Mouse (Mus musculus) MEL (cell line): Measurements from ENCODE around the gene Dlx3. TPM values are rescaled to one million over a fixed set of nuclear protein-coding genes. Genes with fewer than 3 reads are reported as not detected.

ENCODE experiments used
- DNase-seq: peaks from one replicate; pipeline ENCODE4 v3.0.0; 2011; ENCODE audit warnings: low read depth, low spot score
- H3K27ac ChIP-seq: 2 replicates; pipeline ENCODE4 v1.5.1; 2012; ENCODE audit warnings: low read depth, mild to moderate bottlenecking, control low read depth, low read length, moderate library complexity; ENCODE audit not compliant: control insufficient read depth
- H3K27me3 ChIP-seq, 2 experiments: fragments of 150-350 bp in 1 of 2; sonication (generic) in 1 of 2; 2 replicates each; pipeline ENCODE4 v1.6.1; 2012; ENCODE audit warnings: low read length in 2 of 2, mild to moderate bottlenecking in 2 of 2, improper control_type of control experiment in 1 of 2, moderate library complexity in 1 of 2; ENCODE audit not compliant: insufficient read depth in 2 of 2, control insufficient read depth in 1 of 2
- H3K36me3 ChIP-seq, 2 experiments: 2 replicates each; pipeline ENCODE4 v1.6.1; 2012 to 2014; ENCODE audit warnings: low read length in 2 of 2, improper control_type of control experiment in 1 of 2, inconsistent platforms in 1 of 2, mild to moderate bottlenecking in 1 of 2; ENCODE audit not compliant: insufficient read depth in 2 of 2, control insufficient read depth in 1 of 2
- H3K4me1 ChIP-seq, 2 experiments: fragments of 150-350 bp in 1 of 2; sonication (generic) in 1 of 2; 2 replicates each; pipeline ENCODE4 v1.6.1; 2012; ENCODE audit warnings: low read length in 2 of 2, improper control_type of control experiment in 1 of 2, mild to moderate bottlenecking in 1 of 2; ENCODE audit not compliant: insufficient read depth in 2 of 2, control insufficient read depth in 1 of 2
- H3K4me3 ChIP-seq, 2 experiments: fragments of 150-350 bp in 1 of 2; sonication (generic) in 1 of 2; 2 replicates each; pipeline ENCODE4 v1.5.1; 2012; ENCODE audit warnings: low read depth in 2 of 2, low read length in 2 of 2, mild to moderate bottlenecking in 2 of 2, moderate library complexity in 2 of 2, control low read depth in 1 of 2, improper control_type of control experiment in 1 of 2; ENCODE audit not compliant: control insufficient read depth in 1 of 2, insufficient read depth in 1 of 2
- H3K79me2 ChIP-seq: 2 replicates; pipeline ENCODE4 v1.6.1; 2012; ENCODE audit warnings: mild to moderate bottlenecking, low read length, moderate library complexity; ENCODE audit not compliant: control insufficient read depth, poor library complexity, insufficient read depth
- H3K9ac ChIP-seq: 2 replicates; pipeline ENCODE4 v1.6.1; 2012; ENCODE audit warnings: low read depth, mild to moderate bottlenecking, control low read depth, low read length, moderate library complexity; ENCODE audit not compliant: control insufficient read depth, poor library complexity, severe bottlenecking
- H3K9me3 ChIP-seq: fragments of 150-350 bp; sonication (generic); replicated peaks from 2 replicates; pipeline ENCODE4 v1.6.1; 2012; ENCODE audit warnings: mild to moderate bottlenecking, low read length, improper control_type of control experiment, moderate library complexity; ENCODE audit not compliant: insufficient read depth
- BHLHE40 ChIP-seq: IDR thresholded peaks from 2 replicates; pipeline ENCODE4 v1.6.1; 2012; ENCODE audit warnings: low read depth, mild to moderate bottlenecking, inconsistent platforms, low read length, improper control_type of control experiment, borderline replicate concordance
- CHD1 ChIP-seq: IDR thresholded peaks from 2 replicates; pipeline ENCODE4 v1.6.1; 2012; ENCODE audit warnings: low read depth, mild to moderate bottlenecking, inconsistent platforms, low read length, improper control_type of control experiment
- CHD2 ChIP-seq: IDR thresholded peaks from 2 replicates; pipeline ENCODE4 v1.6.1; 2011; ENCODE audit warnings: low read length, improper control_type of control experiment
- CTCF ChIP-seq, 3 experiments: IDR thresholded peaks in 2 of 3; conservative IDR thresholded peaks in 1 of 3; 2 replicates each; pipeline ENCODE4 v1.5.1; 2011 to 2012; ENCODE audit warnings: low read length in 3 of 3, low read depth in 2 of 3, mild to moderate bottlenecking in 2 of 3, improper control_type of control experiment in 1 of 3, inconsistent platforms in 1 of 3, mixed read lengths in 1 of 3, moderate library complexity in 1 of 3; ENCODE audit not compliant: control insufficient read depth in 1 of 3, insufficient read depth in 1 of 3, poor library complexity in 1 of 3, severe bottlenecking in 1 of 3
- ELF1 ChIP-seq: IDR thresholded peaks from 2 replicates; pipeline ENCODE4 v1.6.1; 2014; ENCODE audit warnings: low read depth, mild to moderate bottlenecking, inconsistent platforms, low read length, improper control_type of control experiment, moderate library complexity
- ETS1 ChIP-seq: IDR thresholded peaks from 2 replicates; pipeline ENCODE4 v1.6.1; 2012; ENCODE audit warnings: low read depth, mild to moderate bottlenecking, inconsistent platforms, low read length, improper control_type of control experiment, moderate library complexity
- GABPA ChIP-seq: IDR thresholded peaks from 2 replicates; pipeline ENCODE4 v1.6.1; 2012; ENCODE audit warnings: low read depth, mild to moderate bottlenecking, inconsistent platforms, low read length, improper control_type of control experiment, moderate library complexity
- JUND ChIP-seq: IDR thresholded peaks from 2 replicates; pipeline ENCODE4 v1.6.1; 2011; ENCODE audit warnings: low read depth, mild to moderate bottlenecking, improper control_type of control experiment, low read length
- KAT2A ChIP-seq: conservative IDR thresholded peaks from 2 replicates; pipeline ENCODE4 v1.6.1; 2012; ENCODE audit warnings: low read depth, low read length, improper control_type of control experiment, inconsistent platforms
- MYB ChIP-seq: IDR thresholded peaks from 2 replicates; pipeline ENCODE4 v1.6.1; 2011; ENCODE audit warnings: mild to moderate bottlenecking, low read depth, low read length, improper control_type of control experiment
- MYC ChIP-seq: IDR thresholded peaks from 2 replicates; pipeline ENCODE4 v1.6.1; 2011; ENCODE audit warnings: low read depth, mild to moderate bottlenecking, low read length, improper control_type of control experiment, moderate library complexity
- NELFE ChIP-seq: IDR thresholded peaks from 2 replicates; pipeline ENCODE4 v1.6.1; 2011; ENCODE audit warnings: low read depth, low read length, improper control_type of control experiment
- NRF1 ChIP-seq: IDR thresholded peaks from 2 replicates; pipeline ENCODE4 v1.6.1; 2014; ENCODE audit warnings: low read depth, mild to moderate bottlenecking, inconsistent platforms, low read length, improper control_type of control experiment, moderate library complexity; ENCODE audit not compliant: poor library complexity, insufficient read depth, severe bottlenecking
- RAD21 ChIP-seq: IDR thresholded peaks from 2 replicates; pipeline ENCODE4 v1.6.1; 2011; ENCODE audit warnings: mild to moderate bottlenecking, low read depth, low read length, improper control_type of control experiment
- SIN3A ChIP-seq: IDR thresholded peaks from 2 replicates; pipeline ENCODE4 v1.6.1; 2012; ENCODE audit warnings: low read length, improper control_type of control experiment, inconsistent platforms
- TAL1 ChIP-seq: IDR thresholded peaks from 2 replicates; pipeline ENCODE4 v1.6.1; 2012; ENCODE audit warnings: mild to moderate bottlenecking, inconsistent platforms, low read length, moderate library complexity, mixed read lengths
- TBP ChIP-seq: IDR thresholded peaks from 2 replicates; pipeline ENCODE4 v1.8.0; 2011; ENCODE audit warnings: low read depth, low read length, improper control_type of control experiment
- TCF12 ChIP-seq: IDR thresholded peaks from 2 replicates; pipeline ENCODE4 v1.6.1; 2014; ENCODE audit warnings: low read depth, mild to moderate bottlenecking, inconsistent platforms, low read length, improper control_type of control experiment, moderate library complexity
- USF1 ChIP-seq: IDR thresholded peaks from 2 replicates; pipeline ENCODE4 v1.6.1; 2014; ENCODE audit warnings: low read depth, mild to moderate bottlenecking, inconsistent platforms, low read length, improper control_type of control experiment, moderate library complexity
- ZKSCAN1 ChIP-seq: IDR thresholded peaks from 2 replicates; pipeline ENCODE4 v1.6.1; 2012; ENCODE audit warnings: low read depth, mild to moderate bottlenecking, inconsistent platforms, low read length, improper control_type of control experiment, moderate library complexity
- ZMIZ1 ChIP-seq: IDR thresholded peaks from 2 replicates; pipeline ENCODE4 v1.6.1; 2012; ENCODE audit warnings: low read depth, mild to moderate bottlenecking, inconsistent platforms, low read length, improper control_type of control experiment, moderate library complexity
- polyA plus RNA-seq, 2 experiments: library from polyadenylated mRNA; stranded (reverse) in 1 of 2; unstranded in 1 of 2; fragments of >175 nt in 1 of 2; fragments of >200 nt in 1 of 2; gene quantifications; 2 replicates each; pipeline versions ENCODE4 v1.2.1 to v1.2.4; 2012; ENCODE audit warnings: low replicate concordance in 2 of 2, low read depth in 1 of 2; ENCODE audit not compliant: insufficient read length in 2 of 2, insufficient read depth in 1 of 2, missing spikeins in 1 of 2
- total RNA-seq: library from RNA; depleted of rRNA; stranded (reverse); fragments of 300-350 nt; gene quantifications from 2 replicates; pipeline ENCODE4 v1.2.3, GENCODE M21; 2012

The Dlx3 gene
- total and polyA plus RNA-seq, 3 experiments: not detected

- TF ChIP-seq NRF1 (no peak), ETS1 (peak; percentile 49; the same call in 1 of the 2 replicates), NELFE (no peak), GABPA (no peak), TBP (no peak), TAL1 (peak; percentile 73), RAD21 (no peak), CHD1 (no peak), ELF1 (no peak), MYC (no peak)
- TF ChIP-seq, all 39 proteins: peak for 6
These were observed 15.7 kb upstream of the Dlx3 start (continued) for GRCm38 (mm10) chr11:95104266-95104665.

- H3K27me3 ChIP-seq: peaks cover 2 to 4% of the 10 kb centered on the region in 2 experiments
- TF ChIP-seq GABPA: no peak
- TF ChIP-seq ZKSCAN1: no peak
- no peak for TF ChIP-seq ELF1
- no peak for TF ChIP-seq RAD21
- TF ChIP-seq USF1: no peak
- no peak for TF ChIP-seq NRF1
- TF ChIP-seq ZMIZ1: no peak
- TF ChIP-seq KAT2A: no peak
- TF ChIP-seq SIN3A: no peak
- TF ChIP-seq CHD2: no peak
- TF ChIP-seq TCF12: no peak
- no peak for TF ChIP-seq MYB
- no peak for TF ChIP-seq BHLHE40
- TF ChIP-seq JUND: no peak
- TF ChIP-seq TBP: no peak
- TF ChIP-seq CTCF (IDR thresholded peaks at IDR 0.05 in 2 of 3, conservative IDR thresholded peaks at IDR 0.05 in 1 of 3; ENCODE audit: control insufficient read depth in 1 of 3, insufficient read depth in 1 of 3, low read depth in 2 of 3, low read length in 3 of 3, poor library complexity in 1 of 3, severe bottlenecking in 1 of 3): no peak
- TF ChIP-seq MYC: no peak
- TF ChIP-seq TAL1: no peak
- TF ChIP-seq, all 39 proteins: peak for 0
- Histone ChIP-seq H3K4me1 (peaks cover 0 to 7% of the 10 kb centered on the region in 2 experiments; a peak in 1 of 4 replicates), H3K79me2 (no peaks in the 10 kb centered on the region), H3K9ac (no peak overlapping the region), H3K4me3 (no peak overlapping the region), H3K36me3 (peaks cover 0 to 5% of the 10 kb centered on the region in 2 experiments; a peak in 2 of 4 replicates), H3K9me3 (no peaks in the 10 kb centered on the region), H3K27ac (no peak overlapping the region)
- no peak for DNase-seq
These were observed 14.5 kb upstream of the Dlx3 start for GRCm38 (mm10) chr11:95105274-95105874.
